Mouse (Mus musculus) small intestine, adult 2 months (tissue): ENCODE measurements around the gene Zfand5.

Experiments
- CTCF ChIP-seq: fragments of 200-500 bp; IDR thresholded peaks from 2 replicates; pipeline ENCODE4 v1.5.1; 2012; ENCODE audit warnings: low read depth, mild to moderate bottlenecking, control low read depth, inconsistent platforms, low read length, moderate library complexity, mixed read lengths; ENCODE audit not compliant: insufficient replicate concordance, insufficient read length; ENCODE audit errors: extremely low read depth
- POLR2A ChIP-seq: fragments of 200-500 bp; IDR thresholded peaks from 2 replicates; pipeline ENCODE4 v1.6.1; 2012; ENCODE audit warnings: low read depth, mild to moderate bottlenecking, control low read depth, inconsistent platforms, low read length, moderate library complexity

DNA sequence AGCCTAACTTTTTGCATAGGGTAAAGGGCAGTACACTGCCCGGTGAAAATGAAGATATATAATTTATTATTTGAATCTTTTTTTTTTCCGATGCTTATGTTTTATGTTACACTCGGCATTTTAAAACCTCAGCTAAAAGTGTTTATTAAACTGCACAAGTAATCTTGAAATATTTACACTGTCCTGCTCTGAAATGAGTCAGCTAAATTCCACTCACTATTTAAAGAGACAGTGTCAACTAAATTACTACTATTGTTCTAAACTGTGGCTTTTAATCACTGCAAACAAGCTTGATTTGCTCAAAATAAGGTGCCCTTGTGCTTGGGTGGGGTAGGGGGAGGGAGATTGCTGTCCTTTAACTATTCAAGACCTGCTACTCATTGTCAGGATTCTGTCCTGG is 2.6 kb downstream of the Zfand5 start:
- no peak for TF ChIP-seq CTCF
- no peak for TF ChIP-seq POLR2A
